Mouse (Mus musculus) midbrain, postnatal 0 days (tissue): ENCODE results near the gene Olig2. TPM values are rescaled to one million over a fixed set of nuclear protein-coding genes. Genes with fewer than 3 reads are reported as not detected.

Source experiments
- ATAC-seq: fragments of 200-750 bp; cut with Nextera tagmentation; 2 replicates; pipeline ENCODE4 v1.8.0; 2017; ENCODE audit warnings: moderate number of reproducible peaks, mild to moderate bottlenecking, moderate TSS enrichment, moderate library complexity; ENCODE audit not compliant: low FRiP score
- DNase-seq: peaks from one replicate; pipeline ENCODE4 v3.0.0-alpha.2; 2015; ENCODE audit warnings: low spot score
- H3K27ac ChIP-seq: fragments of 300-500 bp; sonication (generic); 2 replicates; pipeline ENCODE4 v1.5.1; 2014; ENCODE audit warnings: low read depth, mild to moderate bottlenecking, low read length, mixed read lengths
- H3K27me3 ChIP-seq: fragments of 300-500 bp; sonication (generic); 2 replicates; pipeline ENCODE4 v1.6.1; 2014; ENCODE audit warnings: low read length, control low read depth, mixed read lengths; ENCODE audit not compliant: insufficient read depth
- H3K36me3 ChIP-seq: fragments of 300-500 bp; sonication (generic); 2 replicates; pipeline ENCODE4 v1.6.1; 2014; ENCODE audit warnings: low read length, control low read depth, mixed read lengths; ENCODE audit not compliant: insufficient read depth
- H3K4me1 ChIP-seq: fragments of 300-500 bp; sonication (generic); 2 replicates; pipeline ENCODE4 v1.6.1; 2014; ENCODE audit warnings: mild to moderate bottlenecking, control low read depth, antibody characterized with exemption, low read length, mixed read lengths; ENCODE audit not compliant: insufficient read depth
- H3K4me2 ChIP-seq: fragments of 300-500 bp; sonication (generic); 2 replicates; pipeline ENCODE4 v1.6.1; 2014; ENCODE audit warnings: low read depth, mild to moderate bottlenecking, low read length, mixed read lengths; ENCODE audit not compliant: poor library complexity, severe bottlenecking
- H3K4me3 ChIP-seq: fragments of 300-500 bp; sonication (generic); 2 replicates; pipeline ENCODE4 v1.5.1; 2014; ENCODE audit warnings: low read depth, mild to moderate bottlenecking, low read length, moderate library complexity
- H3K9ac ChIP-seq: fragments of 300-500 bp; sonication (generic); replicated peaks from 2 replicates; pipeline ENCODE4 v1.6.1; 2014; ENCODE audit warnings: mild to moderate bottlenecking, low read length, moderate library complexity, mixed read lengths; ENCODE audit not compliant: poor library complexity, severe bottlenecking
- H3K9me3 ChIP-seq: fragments of 300-500 bp; sonication (generic); 2 replicates; pipeline ENCODE4 v1.6.1; 2016; ENCODE audit warnings: low read length, control low read depth
- CTCF ChIP-seq: IDR thresholded peaks from 2 replicates; pipeline ENCODE4 v1.5.1; 2016; ENCODE audit warnings: antibody characterized with exemption, mild to moderate bottlenecking
- WGBS: fragments of 180-500 bp; shearing (Covaris S2); extraction: QIAGEN DNeasy Blood & Tissue Kit; methylation state at CpG from one replicate; pipeline ENCODE4 v1.1.7; 2014; 5-methylcytosine and 5-hydroxymethylcytosine counted together
- polyA plus RNA-seq: library from polyadenylated mRNA; unstranded; fragments of >200 nt; fragmentation: Nextera tagmentation; extraction: Ambion mirVana; gene quantifications from 2 replicates; pipeline ENCODE4 v1.2.1, GENCODE M21; 2015
- total RNA-seq: library from RNA; depleted of rRNA; stranded (reverse); fragments of >200 nt; gene quantifications from 2 replicates; pipeline ENCODE4 v1.2.3, GENCODE M21; 2014

Olig2 gene
- total and polyA plus RNA-seq, 2 experiments from 2014 or later: 13.3 to 58.4 TPM

GRCm38 (mm10) chr16:91191663-91192237, 33.5 kb upstream of the Olig2 start:
- TF ChIP-seq CTCF: no peak
- Histone ChIP-seq H3K4me3 (no peak overlapping the region), H3K9me3 (no peaks in the 10 kb centered on the region), H3K4me1 (0 out of 2 replicates have a peak, but pooled peaks cover 5% of the 10 kb centered on the region), H3K27me3 (no peaks in the 10 kb centered on the region), H3K9ac (no peak overlapping the region), H3K36me3 (no peaks in the 10 kb centered on the region), H3K27ac (0 out of 2 replicates have a peak overlapping the region, but pooled peaks have one; percentile 55), H3K4me2 (no peak overlapping the region)
- ATAC-seq: peak; percentile 81
- WGBS: 57% methylated on average over 9 of the region's 9 CpGs
- peak; percentile 88 for DNase-seq

GRCm38 (mm10) chr16:91192672-91193354, 32.4 kb upstream of the Olig2 start:
- Histone ChIP-seq H3K9ac (no peak overlapping the region; the same call in 1 of the 2 replicates), H3K27ac (peak overlapping the region; percentile 55; the same call in 1 of the 2 replicates), H3K27me3 (no peaks in the 10 kb centered on the region), H3K9me3 (no peaks in the 10 kb centered on the region), H3K4me1 (0 out of 2 replicates have a peak, but pooled peaks cover 5% of the 10 kb centered on the region), H3K4me3 (no peak overlapping the region), H3K36me3 (no peaks in the 10 kb centered on the region), H3K4me2 (no peak overlapping the region)
- TF ChIP-seq CTCF: no peak
- WGBS: 22% methylated on average over 15 of the region's 15 CpGs
- no peak for DNase-seq
- 0 out of 2 replicates have a peak, but pooled peaks have one; percentile 27 for ATAC-seq

- no peaks in the 10 kb centered on the region for H3K36me3 ChIP-seq
- H3K4me2 ChIP-seq: no peak overlapping the region
- TF ChIP-seq CTCF: no peak
- no peaks in the 10 kb centered on the region for H3K4me1 ChIP-seq
- 95% methylated on average over 7 of the region's 7 CpGs for WGBS
- no peaks in the 10 kb centered on the region for H3K27me3 ChIP-seq
- H3K9me3 ChIP-seq: no peaks in the 10 kb centered on the region
- ATAC-seq (no peak), DNase-seq (no peak)
- no peak overlapping the region for H3K9ac ChIP-seq
- H3K27ac ChIP-seq: no peak overlapping the region
- no peak overlapping the region for H3K4me3 ChIP-seq
Observed at GRCm38 (mm10) chr16:91199815-91200214, 25.4 kb upstream of the Olig2 start.

GRCm38 (mm10) chr16:91202989-91203388, 22.3 kb upstream of the Olig2 start:
- no peak overlapping the region for H3K4me2 ChIP-seq
- H3K9me3 ChIP-seq: no peaks in the 10 kb centered on the region
- WGBS: 79% methylated on average over 3 of the region's 3 CpGs
- DNase-seq (no peak), ATAC-seq (no peak)
- H3K36me3 ChIP-seq: no peaks in the 10 kb centered on the region
- no peak for TF ChIP-seq CTCF
- no peak overlapping the region for H3K9ac ChIP-seq
- no peak overlapping the region for H3K4me3 ChIP-seq
- H3K27me3 ChIP-seq: no peaks in the 10 kb centered on the region
- H3K27ac ChIP-seq: no peak overlapping the region
- H3K4me1 ChIP-seq: no peaks in the 10 kb centered on the region

GRCm38 (mm10) chr16:91206371-91206770, 18.9 kb upstream of the Olig2 start:
- 38% methylated on average over 1 of the region's 1 CpGs for WGBS
- no peak overlapping the region for H3K27ac ChIP-seq

GRCm38 (mm10) chr16:91217077-91217476, 8.2 kb upstream of the Olig2 start:
- 46% methylated on average over 6 of the region's 6 CpGs for WGBS
- Histone ChIP-seq H3K4me2 (no peak overlapping the region), H3K4me3 (no peak overlapping the region), H3K27ac (no peak overlapping the region), H3K9ac (no peak overlapping the region), H3K27me3 (peaks cover 79% of the 10 kb centered on the region), H3K9me3 (no peaks in the 10 kb centered on the region), H3K4me1 (peaks cover 3% of the 10 kb centered on the region; the same call in 1 of the 2 replicates), H3K36me3 (no peaks in the 10 kb centered on the region)
- no peak for DNase-seq
- peak; percentile 56 for TF ChIP-seq CTCF
- ATAC-seq: no peak

More at GRCm38 (mm10) chr16:91206371-91206770, 18.9 kb upstream of the Olig2 start:
- Histone ChIP-seq H3K27me3 (no peaks in the 10 kb centered on the region), H3K36me3 (no peaks in the 10 kb centered on the region), H3K9ac (0 out of 2 replicates have a peak overlapping the region, but pooled peaks have one; percentile 4), H3K9me3 (no peaks in the 10 kb centered on the region), H3K4me1 (no peaks in the 10 kb centered on the region), H3K4me2 (no peak overlapping the region), H3K4me3 (no peak overlapping the region)
- ATAC-seq (no peak), DNase-seq (no peak)
- TF ChIP-seq CTCF: no peak
